Mouse (Mus musculus) skeletal muscle tissue, postnatal 0 days (tissue): ENCODE measurements around the gene Dcaf4. TPM values are rescaled to one million over a fixed set of nuclear protein-coding genes. Genes with fewer than 3 reads are reported as not detected.

Experiments
- polyA plus RNA-seq: library from polyadenylated mRNA; unstranded; fragments of >200 nt; fragmentation: Nextera tagmentation; extraction: Ambion mirVana; gene quantifications from 2 replicates; pipeline ENCODE4 v1.2.1, GENCODE M21; 2015

The Dcaf4 gene
- polyA plus RNA-seq = 27.0 and 27.7 TPM in 2 replicates

GRCm38 (mm10) chr12:83520311-83520890 lies at the start of gene Dcaf4:
Dcaf4 (plus strand) TSS chr12:83520466.

DNA sequence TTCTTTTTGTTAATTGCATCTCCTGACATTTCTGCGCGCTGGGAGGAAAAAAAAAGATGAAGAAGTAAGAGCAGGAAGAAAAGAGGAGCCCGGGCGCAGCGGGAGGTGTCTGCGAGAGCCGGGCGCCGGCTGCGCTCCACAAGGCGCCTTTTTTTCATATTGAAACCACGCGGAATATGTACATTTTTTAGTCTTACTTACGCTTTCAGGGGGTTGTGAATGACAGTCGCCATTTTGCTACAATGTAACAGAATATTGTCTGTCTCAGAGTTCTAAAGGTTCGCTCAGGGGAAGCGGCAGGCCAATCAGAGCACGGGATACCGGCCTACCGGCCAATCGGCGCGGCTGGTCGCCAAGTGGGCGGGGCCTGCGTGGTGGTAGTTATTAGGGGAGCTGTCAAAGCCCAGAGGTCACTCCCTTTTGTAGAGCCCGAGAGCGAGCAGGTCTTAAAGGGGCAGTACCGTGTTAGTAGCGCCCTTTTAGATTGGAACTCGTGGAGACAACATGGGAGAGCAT lies 32.7 kb upstream of the Dcaf4 start, which contains the start of gene Dpf3:
Gene Dpf3 (minus strand): TSS at position 241 of the 516 bp plus-strand sequence.

Other genes starting within 250 kb of the Dcaf4 start
- 7.9 and 8.8 TPM in 2 replicates for gene Dpf3, start 32.8 kb upstream of the Dcaf4 start, polyA plus RNA-seq
- gene Zfyve1, start 76.8 kb downstream of the Dcaf4 start, polyA plus RNA-seq = 9.3 and 10.4 TPM in 2 replicates
- 118 and 121 TPM in 2 replicates for gene Rbm25, start 110.8 kb downstream of the Dcaf4 start, polyA plus RNA-seq
- gene Psen1, start 167.7 kb downstream of the Dcaf4 start, polyA plus RNA-seq = 27.9 and 29.3 TPM in 2 replicates
- 0.24 and 0.71 TPM in 2 replicates for gene Papln, start 243.2 kb downstream of the Dcaf4 start, polyA plus RNA-seq